Mouse (Mus musculus) embryonic facial prominence, embryonic 11.5 days (tissue): Measurements from ENCODE around the gene Micu1. TPM values are rescaled to one million over a fixed set of nuclear protein-coding genes. Genes with fewer than 3 reads are reported as not detected.

Source experiments
- ATAC-seq: fragments of 200-750 bp; cut with Nextera tagmentation; replicated peaks from 2 replicates; pipeline ENCODE4 v1.8.0; 2017; ENCODE audit warnings: low read depth; ENCODE audit not compliant: insufficient number of reproducible peaks, low FRiP score, low TSS enrichment
- DNase-seq: peaks from one replicate; pipeline ENCODE4 v3.0.0-alpha.2; 2015; ENCODE audit warnings: low spot score
- H3K27ac ChIP-seq: fragments of 300-500 bp; sonication (generic); replicated peaks from 2 replicates; pipeline ENCODE4 v1.5.1; 2014; ENCODE audit warnings: mild to moderate bottlenecking, low read depth, low read length, control low read depth
- H3K27me3 ChIP-seq: fragments of 300-500 bp; sonication (generic); 2 replicates; pipeline ENCODE4 v1.6.1; 2014; ENCODE audit warnings: mild to moderate bottlenecking, low read length, moderate library complexity, mixed read lengths; ENCODE audit not compliant: control insufficient read depth, insufficient read depth
- H3K36me3 ChIP-seq: fragments of 300-500 bp; sonication (generic); replicated peaks from 2 replicates; pipeline ENCODE4 v1.6.1; 2014; ENCODE audit warnings: low read depth, mild to moderate bottlenecking, low read length, moderate library complexity, mixed read lengths; ENCODE audit not compliant: control insufficient read depth, insufficient read depth
- H3K4me1 ChIP-seq: fragments of 300-500 bp; sonication (generic); 2 replicates; pipeline ENCODE4 v1.6.1; 2014; ENCODE audit warnings: low read length, mixed read lengths; ENCODE audit not compliant: control insufficient read depth, insufficient read depth
- H3K4me2 ChIP-seq: fragments of 300-500 bp; sonication (generic); 2 replicates; pipeline ENCODE4 v1.6.1; 2014; ENCODE audit warnings: low read depth, mild to moderate bottlenecking, control low read depth, low read length, moderate library complexity
- H3K4me3 ChIP-seq: fragments of 300-500 bp; sonication (generic); 2 replicates; pipeline ENCODE4 v1.5.1; 2014; ENCODE audit warnings: low read depth, low read length, control low read depth
- H3K9ac ChIP-seq: fragments of 300-500 bp; sonication (generic); replicated peaks from 2 replicates; pipeline ENCODE4 v1.6.1; 2014; ENCODE audit warnings: mild to moderate bottlenecking, control low read depth, low read length
- H3K9me3 ChIP-seq: fragments of 300-500 bp; sonication (generic); replicated peaks from 2 replicates; pipeline ENCODE4 v1.6.1; 2016; ENCODE audit warnings: mild to moderate bottlenecking, low read length, inconsistent platforms, mixed read lengths; ENCODE audit not compliant: control insufficient read depth
- WGBS: fragments of 180-500 bp; shearing (Covaris S2); extraction: QIAGEN DNeasy Blood & Tissue Kit; methylation state at CpG from one replicate; pipeline ENCODE4 v1.1.7; 2014; 5-methylcytosine and 5-hydroxymethylcytosine counted together
- polyA plus RNA-seq: library from polyadenylated mRNA; unstranded; fragments of >200 nt; fragmentation: Nextera tagmentation; extraction: Ambion mirVana; gene quantifications from 2 replicates; pipeline ENCODE4 v1.2.1, GENCODE M21; 2014

Micu1 gene
- polyA plus RNA-seq, 1 experiment from 2014 or later: 52.6 TPM

DNA sequence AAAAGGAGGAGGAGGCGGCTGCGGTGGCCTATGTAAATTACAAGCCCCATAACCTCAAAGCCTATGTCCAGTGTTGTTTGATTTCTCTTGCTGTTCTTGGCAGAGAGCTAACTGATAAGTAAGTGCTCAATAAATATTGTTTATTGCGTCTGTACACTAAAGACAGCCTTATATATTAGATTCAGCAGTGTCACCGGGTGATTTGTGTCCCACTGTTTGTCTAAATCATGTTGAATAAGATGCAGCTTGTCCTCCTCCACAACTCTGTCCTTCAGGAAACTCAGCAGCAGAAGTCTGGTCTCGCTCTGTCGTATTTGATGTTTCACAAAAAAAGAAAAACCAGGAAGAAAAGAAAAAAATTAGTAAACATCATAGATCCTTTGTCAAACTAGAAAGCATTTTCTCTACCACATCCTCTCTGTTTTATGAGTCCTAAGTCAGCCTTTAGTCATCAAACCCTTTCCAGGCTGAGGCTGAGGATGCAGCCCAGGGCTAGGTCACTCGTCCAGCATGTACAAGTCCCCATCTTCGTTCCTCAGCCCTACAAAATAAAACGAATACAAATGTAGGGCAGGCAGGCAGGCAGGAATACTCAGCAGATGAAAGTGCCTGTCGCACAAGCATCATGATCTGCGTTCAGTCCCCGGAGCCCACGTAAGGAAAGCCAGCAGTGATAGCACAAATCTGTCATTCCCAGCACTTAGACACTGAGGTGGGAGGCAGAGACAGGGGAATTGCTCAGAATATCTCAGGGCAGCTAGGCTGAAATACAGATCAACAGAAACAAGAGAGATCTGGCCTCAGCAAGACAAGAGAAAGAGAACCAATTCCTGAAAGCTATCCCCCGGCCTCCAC is 133.3 kb downstream of the Micu1 start:
- H3K4me1 ChIP-seq: no peaks in the 10 kb centered on the region
- no peaks in the 10 kb centered on the region; the same call in 1 of the 2 replicates for H3K36me3 ChIP-seq
- H3K4me2 ChIP-seq: no peak overlapping the region
- no peaks in the 10 kb centered on the region for H3K27me3 ChIP-seq
- no peak for ATAC-seq
- H3K27ac ChIP-seq: no peak overlapping the region
- H3K9ac ChIP-seq: no peak overlapping the region
- DNase-seq: no peak
- H3K9me3 ChIP-seq: no peaks in the 10 kb centered on the region
- 89% methylated on average over 14 of the region's 14 CpGs for WGBS
- H3K4me3 ChIP-seq: no peak overlapping the region

DNA sequence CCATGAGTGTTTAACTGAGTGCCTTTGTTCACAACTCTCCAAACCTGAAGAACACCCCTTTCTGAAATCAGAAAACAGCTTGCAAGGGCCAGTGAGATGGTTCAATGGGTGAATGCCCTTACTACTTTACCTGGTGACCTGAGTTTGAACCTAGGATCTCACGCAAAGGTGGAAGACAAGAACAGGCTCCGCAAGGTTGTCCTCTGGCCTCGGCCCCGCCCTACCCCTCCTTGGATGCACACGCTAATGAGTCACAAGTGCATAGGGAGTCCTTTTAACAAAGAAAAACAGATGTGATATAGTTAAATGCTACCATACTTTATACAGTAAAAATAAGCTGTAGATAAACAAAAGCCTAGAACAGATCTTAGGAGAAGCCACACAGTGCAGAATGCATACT is 135.2 kb downstream of the Micu1 start:
- Histone ChIP-seq H3K27me3 (no peaks in the 10 kb centered on the region), H3K4me1 (no peaks in the 10 kb centered on the region), H3K4me3 (no peak overlapping the region), H3K9ac (no peak overlapping the region), H3K9me3 (no peaks in the 10 kb centered on the region), H3K27ac (no peak overlapping the region), H3K4me2 (no peak overlapping the region), H3K36me3 (no peaks in the 10 kb centered on the region; the same call in 1 of the 2 replicates)
- ATAC-seq (no peak), DNase-seq (no peak)
- 92% methylated on average over 5 of the region's 5 CpGs for WGBS

DNA sequence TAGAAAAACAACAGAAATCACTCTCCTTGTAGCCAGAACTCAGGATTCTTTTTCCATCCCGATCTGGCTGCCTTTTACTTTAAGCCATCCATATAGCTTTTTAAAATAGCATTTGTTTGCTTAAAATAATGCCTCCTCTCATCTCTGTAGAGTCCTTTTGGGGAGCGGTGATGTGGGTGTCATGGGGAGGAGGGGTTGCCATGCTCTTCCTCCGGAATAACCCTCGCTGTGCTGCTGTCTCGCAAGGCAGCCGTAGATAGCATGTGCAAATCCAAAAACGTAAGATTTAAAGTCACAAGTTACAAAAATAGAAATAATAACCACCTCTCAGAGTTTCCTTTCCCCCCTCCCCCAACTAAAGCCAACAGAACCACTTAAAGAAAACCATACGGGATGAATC is 139.2 kb downstream of the Micu1 start:
- Histone ChIP-seq H3K4me2 (no peak overlapping the region), H3K9me3 (no peaks in the 10 kb centered on the region), H3K36me3 (no peaks in the 10 kb centered on the region), H3K4me3 (no peak overlapping the region), H3K27ac (no peak overlapping the region), H3K27me3 (no peaks in the 10 kb centered on the region), H3K9ac (no peak overlapping the region), H3K4me1 (no peaks in the 10 kb centered on the region)
- ATAC-seq (no peak), DNase-seq (no peak)
- WGBS: 93% methylated on average over 8 of the region's 8 CpGs

DNA sequence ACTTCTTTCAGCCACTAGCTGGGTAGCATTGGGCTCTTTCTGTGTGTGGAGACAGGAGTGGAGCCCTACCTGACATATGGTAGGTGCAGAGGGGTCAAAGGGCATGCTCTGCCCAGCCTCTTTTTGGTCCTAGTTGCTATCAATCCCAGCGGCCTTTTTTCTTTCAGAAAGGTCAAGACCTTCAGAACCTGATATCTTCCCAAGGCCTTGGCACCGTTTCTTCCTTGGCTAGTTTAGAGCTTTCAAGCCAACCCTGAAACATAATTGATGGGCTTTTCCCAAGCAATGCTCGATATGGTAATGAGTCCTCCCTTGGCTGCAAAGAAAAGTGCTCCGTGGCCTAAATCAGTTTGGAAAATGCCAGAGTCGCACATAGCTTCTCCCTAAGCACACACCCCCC is 140.8 kb downstream of the Micu1 start:
- H3K4me2 ChIP-seq: no peak overlapping the region
- WGBS: 34% methylated on average over 5 of the region's 5 CpGs

DNA sequence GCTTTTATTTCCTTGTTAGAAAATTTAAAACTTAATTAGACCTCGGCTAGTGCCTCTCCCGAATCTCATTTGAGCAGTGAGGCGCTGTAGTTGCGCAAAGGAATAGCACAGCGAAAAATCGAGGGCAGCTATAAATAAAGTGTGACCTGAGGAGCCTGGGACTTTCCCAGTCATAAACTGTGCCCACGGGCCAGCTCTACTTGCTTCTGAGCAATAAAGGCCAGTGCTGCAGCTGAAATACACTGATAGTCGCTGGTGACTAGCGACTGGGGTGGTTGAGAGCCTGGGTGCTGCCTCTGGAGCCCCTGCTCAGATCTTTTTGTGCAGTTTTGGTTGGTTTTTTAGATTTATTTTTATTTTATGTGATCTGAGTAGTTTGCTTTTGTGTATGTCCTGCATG is 142.4 kb downstream of the Micu1 start:
- DNase-seq (no peak), ATAC-seq (no peak)
- Histone ChIP-seq H3K27ac (no peak overlapping the region), H3K4me2 (no peak overlapping the region), H3K36me3 (no peaks in the 10 kb centered on the region), H3K4me3 (no peak overlapping the region), H3K4me1 (no peaks in the 10 kb centered on the region), H3K27me3 (no peaks in the 10 kb centered on the region), H3K9me3 (no peaks in the 10 kb centered on the region), H3K9ac (no peak overlapping the region)
- 92% methylated on average over 9 of the region's 9 CpGs for WGBS

More for the DNA sequence above, 140.8 kb downstream of the Micu1 start:
- H3K9me3 ChIP-seq: no peaks in the 10 kb centered on the region
- no peaks in the 10 kb centered on the region for H3K36me3 ChIP-seq
- no peak overlapping the region for H3K9ac ChIP-seq
- no peaks in the 10 kb centered on the region for H3K4me1 ChIP-seq
- H3K4me3 ChIP-seq: no peak overlapping the region
- no peak for ATAC-seq
- no peaks in the 10 kb centered on the region for H3K27me3 ChIP-seq
- no peak overlapping the region for H3K27ac ChIP-seq
- DNase-seq: no peak

DNA sequence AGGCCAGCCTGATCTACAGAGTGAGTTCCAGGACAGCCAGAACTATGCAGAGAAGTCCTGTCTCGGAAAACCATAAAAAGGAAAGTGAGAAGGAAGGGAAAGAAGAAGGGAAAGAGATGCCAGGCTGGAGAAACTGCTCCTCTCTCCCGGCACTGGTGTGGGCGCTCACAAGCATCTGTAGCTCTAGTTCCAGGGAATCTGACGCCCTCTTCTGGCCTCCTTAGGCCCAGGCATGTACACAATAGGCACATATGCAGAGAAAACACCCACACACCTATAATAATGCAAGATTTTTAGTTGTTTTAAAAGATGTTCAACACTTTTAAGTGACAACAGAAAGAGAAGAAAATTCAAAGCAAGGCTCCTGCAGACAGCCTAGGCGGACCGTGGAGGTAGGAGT is 144.1 kb downstream of the Micu1 start:
- WGBS: 76% methylated on average over 6 of the region's 6 CpGs
- DNase-seq (no peak), ATAC-seq (no peak)
- Histone ChIP-seq H3K36me3 (no peaks in the 10 kb centered on the region), H3K9ac (no peak overlapping the region), H3K9me3 (no peaks in the 10 kb centered on the region), H3K27ac (no peak overlapping the region), H3K4me1 (no peaks in the 10 kb centered on the region), H3K4me3 (no peak overlapping the region), H3K27me3 (no peaks in the 10 kb centered on the region), H3K4me2 (no peak overlapping the region)

DNA sequence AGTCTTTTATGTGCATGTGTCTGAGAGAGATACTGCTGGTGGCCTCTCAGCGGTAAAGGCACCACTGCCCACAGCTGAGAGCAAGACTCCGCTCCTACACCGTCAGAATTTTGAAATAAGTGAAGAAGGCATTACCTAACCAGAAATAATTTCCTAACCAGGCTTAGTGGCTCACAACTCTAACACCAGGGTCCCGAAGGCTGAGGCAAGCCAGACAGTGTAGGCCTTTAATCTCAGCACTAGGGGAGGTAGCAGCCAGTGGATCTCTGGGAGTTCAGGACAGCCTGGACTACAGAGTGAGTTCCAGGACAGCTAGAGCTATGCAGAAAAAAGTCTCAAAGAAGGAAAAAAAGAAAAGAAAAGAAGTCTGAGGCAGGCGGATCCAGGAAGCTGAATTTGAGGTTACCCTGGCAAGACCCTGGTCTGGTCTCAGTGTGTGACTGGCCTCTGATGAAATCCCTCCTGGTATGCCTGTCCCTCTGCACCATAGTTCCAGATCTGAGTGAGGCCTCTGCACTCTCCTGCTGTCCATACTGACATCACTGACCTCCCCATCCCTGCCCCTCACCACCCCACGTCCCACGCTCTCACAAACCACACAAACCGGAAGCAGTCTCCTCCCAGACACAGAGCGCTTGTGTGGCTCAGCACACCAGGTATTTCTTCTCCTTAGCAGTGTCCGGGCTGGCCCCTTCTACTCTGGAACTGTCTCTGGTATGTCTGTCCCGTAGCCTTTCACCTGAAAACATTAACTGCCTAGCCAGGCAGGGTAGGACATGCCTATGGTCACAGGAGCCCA is 146.0 kb downstream of the Micu1 start:
- Histone ChIP-seq H3K9ac (no peak overlapping the region), H3K9me3 (no peaks in the 10 kb centered on the region), H3K4me3 (no peak overlapping the region), H3K27ac (no peak overlapping the region), H3K4me1 (no peaks in the 10 kb centered on the region), H3K27me3 (no peaks in the 10 kb centered on the region), H3K4me2 (no peak overlapping the region), H3K36me3 (no peaks in the 10 kb centered on the region)
- DNase-seq: no peak
- 70% methylated on average over 11 of the region's 11 CpGs for WGBS
- ATAC-seq: no peak

DNA sequence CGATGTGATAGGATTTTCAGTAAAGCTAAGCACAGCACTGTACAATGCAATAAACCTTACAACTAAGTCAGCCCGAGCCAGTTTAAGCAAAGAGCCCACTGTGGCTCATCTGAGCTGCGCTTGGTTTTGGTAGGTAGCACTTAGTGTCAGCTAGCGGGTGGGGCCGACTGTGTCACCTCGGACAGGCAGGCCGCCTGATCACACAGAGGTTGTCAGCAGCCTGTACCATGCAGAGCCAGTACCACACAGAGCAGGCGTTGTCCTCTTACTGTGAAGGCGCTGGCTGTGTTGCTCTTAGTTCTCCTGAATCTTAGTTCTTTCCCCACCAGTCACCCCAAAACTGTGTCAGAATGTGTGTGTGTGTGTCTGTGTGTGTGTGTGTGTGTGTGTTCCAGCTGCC is 146.7 kb downstream of the Micu1 start:
- no peaks in the 10 kb centered on the region for H3K36me3 ChIP-seq
- no peaks in the 10 kb centered on the region for H3K27me3 ChIP-seq
- ATAC-seq (no peak), DNase-seq (no peak)
- H3K9me3 ChIP-seq: no peaks in the 10 kb centered on the region
- H3K9ac ChIP-seq: no peak overlapping the region
- H3K4me1 ChIP-seq: no peaks in the 10 kb centered on the region
- WGBS: 59% methylated on average over 9 of the region's 9 CpGs
- H3K4me2 ChIP-seq: no peak overlapping the region
- no peak overlapping the region for H3K4me3 ChIP-seq
- no peak overlapping the region for H3K27ac ChIP-seq
